Mouse (Mus musculus) intestine, embryonic 14.5 days (tissue): ENCODE results near the gene Ablim2. TPM values are rescaled to one million over a fixed set of nuclear protein-coding genes. Genes with fewer than 3 reads are reported as not detected.

Experiments used
- ATAC-seq: fragments of 200-750 bp; cut with Nextera tagmentation; replicated peaks from 2 replicates; pipeline ENCODE4 v1.8.0; 2017; ENCODE audit warnings: low read depth, moderate number of reproducible peaks, moderate TSS enrichment, moderate library complexity; ENCODE audit not compliant: low FRiP score, low TSS enrichment
- DNase-seq: peaks from one replicate; pipeline ENCODE4 v3.0.0-alpha.2; 2018; ENCODE audit warnings: low spot score
- H3K27ac ChIP-seq: fragments of 300-500 bp; sonication (generic); 2 replicates; pipeline ENCODE4 v1.5.1; 2014; ENCODE audit warnings: low read depth, mild to moderate bottlenecking, control low read depth
- H3K27me3 ChIP-seq: fragments of 300-500 bp; sonication (generic); replicated peaks from 2 replicates; pipeline ENCODE4 v1.6.1; 2014; ENCODE audit warnings: low read length, control low read depth; ENCODE audit not compliant: control insufficient read depth, insufficient read depth
- H3K36me3 ChIP-seq: fragments of 300-500 bp; sonication (generic); 2 replicates; pipeline ENCODE4 v1.6.1; 2014; ENCODE audit warnings: low read length, control low read depth; ENCODE audit not compliant: control insufficient read depth, insufficient read depth
- H3K4me1 ChIP-seq: fragments of 300-500 bp; sonication (generic); replicated peaks from 2 replicates; pipeline ENCODE4 v1.6.1; 2014; ENCODE audit warnings: low read length, control low read depth, mixed read lengths; ENCODE audit not compliant: control insufficient read depth, insufficient read depth
- H3K4me2 ChIP-seq: fragments of 300-500 bp; sonication (generic); 2 replicates; pipeline ENCODE4 v1.6.1; 2014; ENCODE audit warnings: low read length
- H3K4me3 ChIP-seq: fragments of 300-500 bp; sonication (generic); 2 replicates; pipeline ENCODE4 v1.5.1; 2014; ENCODE audit warnings: low read depth, low read length, control low read depth, mixed read lengths
- H3K9ac ChIP-seq: fragments of 300-500 bp; sonication (generic); 2 replicates; pipeline ENCODE4 v1.6.1; 2014; ENCODE audit warnings: mild to moderate bottlenecking, low read length
- H3K9me3 ChIP-seq: fragments of 300-500 bp; sonication (generic); 2 replicates; pipeline ENCODE4 v1.6.1; 2016; ENCODE audit warnings: low read length, control low read depth; ENCODE audit not compliant: control insufficient read depth
- WGBS: fragments of 180-500 bp; shearing (Covaris S2); extraction: QIAGEN DNeasy Blood & Tissue Kit; methylation state at CpG from one replicate; pipeline ENCODE4 v1.1.7; 2014; 5-methylcytosine and 5-hydroxymethylcytosine counted together
- polyA plus RNA-seq: library from polyadenylated mRNA; unstranded; fragments of >200 nt; fragmentation: Nextera tagmentation; extraction: Ambion mirVana; gene quantifications from 2 replicates; pipeline ENCODE4 v1.2.1, GENCODE M21; 2014

Ablim2 gene
- polyA plus RNA-seq, 1 experiment from 2014 or later = 4.4 TPM

DNA sequence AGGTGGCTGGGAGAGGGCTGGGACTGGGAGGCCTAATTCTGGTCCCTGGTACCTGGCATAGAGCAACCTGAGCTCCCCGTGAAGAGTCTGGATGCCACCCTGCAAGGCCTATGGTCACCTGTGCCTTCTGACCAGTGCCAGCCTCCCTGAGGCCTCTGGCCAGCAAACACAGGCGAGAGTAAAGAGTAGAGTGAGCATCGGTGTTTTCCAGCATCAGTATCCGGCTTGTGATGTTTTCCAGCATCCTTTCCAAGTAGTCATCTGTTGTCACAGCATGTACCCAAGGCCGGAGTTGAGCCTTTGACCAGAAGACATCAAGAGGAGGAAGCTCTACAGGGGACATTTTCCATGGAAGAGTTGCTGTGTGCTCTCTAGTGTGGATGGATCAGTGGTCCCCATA is 45.7 kb downstream of the Ablim2 start:
- no peak overlapping the region for H3K9ac ChIP-seq
- DNase-seq = no peak
- no peak overlapping the region for H3K4me2 ChIP-seq
- no peaks in the 10 kb centered on the region for H3K4me1 ChIP-seq
- no peak for ATAC-seq
- H3K4me3 ChIP-seq = no peak overlapping the region
- H3K27ac ChIP-seq = no peak overlapping the region
- no peaks in the 10 kb centered on the region for H3K36me3 ChIP-seq
- H3K9me3 ChIP-seq = no peaks in the 10 kb centered on the region
- WGBS = 89% methylated on average over 5 of the region's 5 CpGs
- H3K27me3 ChIP-seq = no peaks in the 10 kb centered on the region

DNA sequence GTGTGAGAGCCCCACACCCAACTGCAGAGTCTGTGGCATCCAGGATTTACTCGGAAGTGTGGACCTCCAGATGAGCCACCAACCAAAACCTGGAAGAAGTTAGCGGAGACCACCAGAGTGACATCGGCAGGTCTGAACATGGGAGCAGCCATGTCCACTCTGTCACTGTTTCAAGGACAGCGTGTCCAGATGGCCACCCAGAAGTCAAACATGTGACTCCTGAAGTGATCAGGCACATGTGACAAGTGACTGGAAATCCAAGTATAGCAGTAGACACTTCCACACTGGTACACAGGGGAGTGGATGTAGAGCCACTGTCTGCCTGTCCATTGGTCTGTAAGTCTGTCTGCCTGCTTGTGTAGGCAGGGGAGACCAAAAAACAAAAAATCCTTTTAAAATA is 47.0 kb downstream of the Ablim2 start:
- Histone ChIP-seq H3K9ac (no peak overlapping the region), H3K36me3 (no peaks in the 10 kb centered on the region), H3K4me2 (no peak overlapping the region), H3K9me3 (no peaks in the 10 kb centered on the region), H3K27ac (no peak overlapping the region), H3K4me1 (no peaks in the 10 kb centered on the region), H3K27me3 (no peaks in the 10 kb centered on the region), H3K4me3 (no peak overlapping the region)
- DNase-seq (no peak), ATAC-seq (no peak)
- 92% methylated on average over 4 of the region's 4 CpGs for WGBS

- Histone ChIP-seq H3K9me3 (no peaks in the 10 kb centered on the region), H3K9ac (no peak overlapping the region), H3K27me3 (no peaks in the 10 kb centered on the region), H3K4me3 (no peak overlapping the region), H3K4me1 (no peaks in the 10 kb centered on the region), H3K4me2 (no peak overlapping the region), H3K36me3 (no peaks in the 10 kb centered on the region), H3K27ac (no peak overlapping the region)
- ATAC-seq (no peak), DNase-seq (no peak)
- 91% methylated on average over 3 of the region's 3 CpGs for WGBS
These were observed 47.5 kb downstream of the Ablim2 start for GRCm38 (mm10) chr5:35805209-35805608.

DNA sequence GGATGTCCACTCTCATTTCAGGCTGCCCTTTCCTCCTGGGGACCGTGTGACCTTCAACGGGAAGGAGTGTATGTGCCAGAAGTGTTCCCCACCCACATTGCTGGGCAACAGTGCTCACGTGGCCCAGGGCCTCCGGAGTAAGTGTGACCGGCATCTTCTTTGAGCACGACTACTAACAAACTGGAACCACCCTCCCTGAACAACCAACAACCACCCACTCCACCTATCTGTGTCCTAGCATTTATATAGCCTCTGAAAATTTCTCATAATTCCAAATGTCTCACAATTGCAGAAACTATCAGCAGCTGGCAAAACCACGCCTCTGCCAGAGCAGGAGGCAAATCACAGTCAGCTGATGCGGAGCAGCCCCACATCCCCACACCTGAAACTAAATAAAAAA is 49.3 kb downstream of the Ablim2 start:
- H3K27me3 ChIP-seq = no peaks in the 10 kb centered on the region
- no peak overlapping the region for H3K9ac ChIP-seq
- no peak overlapping the region for H3K27ac ChIP-seq
- no peaks in the 10 kb centered on the region for H3K9me3 ChIP-seq
- H3K4me3 ChIP-seq = no peak overlapping the region
- DNase-seq = no peak
- H3K4me2 ChIP-seq = no peak overlapping the region
- no peaks in the 10 kb centered on the region for H3K36me3 ChIP-seq
- no peaks in the 10 kb centered on the region for H3K4me1 ChIP-seq
- 83% methylated on average over 8 of the region's 8 CpGs for WGBS
- no peak for ATAC-seq

- 68% methylated on average over 3 of the region's 3 CpGs for WGBS
- Histone ChIP-seq H3K27ac (no peak overlapping the region), H3K9me3 (no peaks in the 10 kb centered on the region), H3K4me2 (no peak overlapping the region), H3K27me3 (no peaks in the 10 kb centered on the region), H3K9ac (no peak overlapping the region), H3K4me1 (no peaks in the 10 kb centered on the region), H3K4me3 (no peak overlapping the region), H3K36me3 (no peaks in the 10 kb centered on the region)
- DNase-seq (no peak), ATAC-seq (no peak)
These were observed 52.8 kb downstream of the Ablim2 start for GRCm38 (mm10) chr5:35810526-35810925.

DNA sequence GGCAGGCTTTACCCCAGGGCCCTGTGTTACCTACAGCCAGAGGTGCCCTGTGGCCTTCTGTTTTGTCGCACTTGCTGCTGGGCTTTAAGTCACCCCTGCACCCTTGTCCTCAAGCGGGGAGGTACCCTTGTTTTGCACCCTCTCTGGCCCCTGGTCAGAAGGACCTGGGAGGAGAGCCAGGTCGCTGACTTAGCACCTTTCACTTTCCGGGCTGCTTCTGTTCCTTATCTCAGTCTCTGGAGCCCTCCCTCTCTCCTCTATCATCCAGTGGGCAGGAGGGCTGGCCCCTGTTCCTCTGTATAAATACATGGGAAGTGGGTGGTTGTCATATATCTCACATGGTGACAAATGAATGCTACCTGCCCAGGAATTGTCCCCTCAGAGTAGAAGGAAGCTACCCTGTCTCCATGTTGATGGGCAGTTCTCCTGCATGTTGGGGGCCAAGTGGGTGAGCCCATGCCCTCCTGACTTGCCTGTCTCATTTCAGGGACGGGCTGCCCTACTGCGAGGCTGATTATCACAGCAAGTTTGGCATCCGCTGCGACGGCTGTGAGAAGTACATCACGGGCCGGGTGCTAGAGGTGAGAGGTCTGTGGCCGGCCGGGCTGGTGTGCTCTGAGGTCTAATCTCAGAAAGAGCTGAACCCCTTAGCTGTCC is 54.1 kb downstream of the Ablim2 start:
- DNase-seq = no peak
- no peaks in the 10 kb centered on the region for H3K27me3 ChIP-seq
- WGBS = 74% methylated on average over 13 of the region's 13 CpGs
- no peak for ATAC-seq
- no peaks in the 10 kb centered on the region for H3K36me3 ChIP-seq
- H3K9ac ChIP-seq = no peak overlapping the region
- no peak overlapping the region for H3K4me3 ChIP-seq
- H3K4me2 ChIP-seq = no peak overlapping the region
- no peaks in the 10 kb centered on the region for H3K9me3 ChIP-seq
- no peak overlapping the region for H3K27ac ChIP-seq
- no peaks in the 10 kb centered on the region for H3K4me1 ChIP-seq

DNA sequence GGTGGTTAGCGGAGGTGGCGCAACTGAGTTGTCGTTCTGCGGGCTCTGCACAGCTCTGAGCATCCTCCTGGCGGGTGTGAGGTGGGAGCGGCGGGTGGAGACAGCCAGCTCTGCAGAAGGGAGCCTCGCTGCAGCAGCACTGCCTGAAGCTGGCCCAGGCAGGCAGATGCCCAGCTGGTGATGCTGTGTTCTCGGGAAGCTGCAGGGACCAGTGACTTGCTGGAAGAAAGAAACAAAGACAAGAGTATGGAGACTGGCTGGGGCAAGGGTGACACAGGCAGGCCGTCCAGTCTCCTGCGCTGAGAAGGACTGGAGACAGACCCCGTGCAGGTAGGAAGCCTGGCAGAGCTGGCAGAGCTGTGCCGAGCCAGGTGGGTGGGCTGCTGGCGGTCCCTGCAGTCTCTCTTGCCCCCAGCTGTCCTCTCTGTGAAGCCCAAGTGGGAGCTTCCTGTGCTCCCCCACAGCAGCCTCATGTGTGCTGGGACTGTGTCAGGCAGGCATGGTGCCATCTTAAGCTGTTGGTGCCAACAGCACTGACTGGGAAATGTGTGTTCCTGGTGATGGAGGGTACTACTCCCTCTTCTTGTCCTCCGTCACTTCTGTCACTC is 56.8 kb downstream of the Ablim2 start:
- Histone ChIP-seq H3K27ac (no peak overlapping the region), H3K4me1 (no peaks in the 10 kb centered on the region), H3K4me2 (no peak overlapping the region), H3K9ac (no peak overlapping the region), H3K9me3 (no peaks in the 10 kb centered on the region), H3K36me3 (no peaks in the 10 kb centered on the region), H3K27me3 (no peaks in the 10 kb centered on the region), H3K4me3 (no peak overlapping the region)
- 59% methylated on average over 15 of the region's 15 CpGs for WGBS
- ATAC-seq (no peak), DNase-seq (no peak)

DNA sequence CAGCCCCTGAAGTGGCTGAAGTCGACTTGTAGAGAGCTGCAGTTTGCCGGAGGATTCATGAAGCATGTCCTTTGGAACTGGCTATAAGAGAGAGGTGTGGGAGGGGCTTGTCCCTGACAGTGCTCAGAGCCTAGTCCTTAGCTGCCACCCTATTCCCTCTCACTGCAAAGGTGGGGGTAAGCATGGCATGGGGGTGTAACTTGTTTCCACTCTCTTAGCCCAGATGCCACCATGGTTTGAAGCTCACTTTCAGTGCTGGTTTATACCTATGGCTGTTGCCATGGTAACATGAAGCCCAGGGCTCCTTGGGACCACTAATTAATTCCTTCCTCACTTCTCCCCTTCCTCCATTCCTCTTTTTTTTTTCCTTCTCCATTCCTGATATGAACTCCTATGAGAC is 57.4 kb downstream of the Ablim2 start:
- ATAC-seq (no peak), DNase-seq (no peak)
- Histone ChIP-seq H3K36me3 (no peaks in the 10 kb centered on the region), H3K27ac (no peak overlapping the region), H3K4me3 (no peak overlapping the region), H3K9ac (no peak overlapping the region), H3K27me3 (no peaks in the 10 kb centered on the region), H3K4me1 (no peaks in the 10 kb centered on the region), H3K9me3 (no peaks in the 10 kb centered on the region), H3K4me2 (no peak overlapping the region)
- 26% methylated on average over 2 of the region's 2 CpGs for WGBS

- H3K36me3 ChIP-seq = no peaks in the 10 kb centered on the region
- no peak for DNase-seq
- no peaks in the 10 kb centered on the region for H3K27me3 ChIP-seq
- H3K4me1 ChIP-seq = no peaks in the 10 kb centered on the region
- no peaks in the 10 kb centered on the region for H3K9me3 ChIP-seq
- no peak overlapping the region for H3K9ac ChIP-seq
- H3K27ac ChIP-seq = no peak overlapping the region
- no peak overlapping the region for H3K4me2 ChIP-seq
- WGBS = 72% methylated on average over 4 of the region's 5 CpGs
- H3K4me3 ChIP-seq = no peak overlapping the region
- no peak for ATAC-seq
These were observed 59.6 kb downstream of the Ablim2 start for GRCm38 (mm10) chr5:35817266-35817665.
